Mouse (Mus musculus) hindbrain, embryonic 14.5 days (tissue): ENCODE results near the gene Galk2. TPM values are rescaled to one million over a fixed set of nuclear protein-coding genes. Genes with fewer than 3 reads are reported as not detected.
A peak's percentile ranks its signal among the peaks of the same experiment; 100 is the strongest.

Source experiments
- ATAC-seq: fragments of 200-750 bp; cut with Nextera tagmentation; 2 replicates; pipeline ENCODE4 v1.8.0; 2017; ENCODE audit warnings: moderate number of reproducible peaks, mild to moderate bottlenecking, moderate TSS enrichment, moderate library complexity; ENCODE audit not compliant: low FRiP score
- DNase-seq: peaks from one replicate; pipeline ENCODE4 v3.0.0-alpha.2; 2015; ENCODE audit warnings: low spot score
- H3K27ac ChIP-seq: fragments of 300-500 bp; sonication (generic); 2 replicates; pipeline ENCODE4 v1.5.1; 2014; ENCODE audit warnings: mild to moderate bottlenecking, moderate library complexity
- H3K27me3 ChIP-seq: fragments of 300-500 bp; sonication (generic); 2 replicates; pipeline ENCODE4 v1.6.1; 2014; ENCODE audit warnings: mild to moderate bottlenecking, low read length, mixed read lengths; ENCODE audit not compliant: control insufficient read depth, insufficient read depth
- H3K36me3 ChIP-seq: fragments of 300-500 bp; sonication (generic); replicated peaks from 2 replicates; pipeline ENCODE4 v1.6.1; 2014; ENCODE audit not compliant: control insufficient read depth, insufficient read depth
- H3K4me1 ChIP-seq: fragments of 300-500 bp; sonication (generic); replicated peaks from 2 replicates; pipeline ENCODE4 v1.6.1; 2014; ENCODE audit warnings: antibody characterized with exemption, low read length, mixed read lengths; ENCODE audit not compliant: control insufficient read depth, insufficient read depth
- H3K4me2 ChIP-seq: fragments of 300-500 bp; sonication (generic); replicated peaks from 2 replicates; pipeline ENCODE4 v1.6.1; 2014; ENCODE audit warnings: mild to moderate bottlenecking, moderate library complexity
- H3K4me3 ChIP-seq: fragments of 300-500 bp; sonication (generic); replicated peaks from 2 replicates; pipeline ENCODE4 v1.5.1; 2014; ENCODE audit warnings: mild to moderate bottlenecking, low read length
- H3K9ac ChIP-seq: fragments of 300-500 bp; sonication (generic); 2 replicates; pipeline ENCODE4 v1.6.1; 2014
- H3K9me3 ChIP-seq: fragments of 300-500 bp; sonication (generic); 2 replicates; pipeline ENCODE4 v1.6.1; 2016; ENCODE audit warnings: low read length; ENCODE audit not compliant: control insufficient read depth
- WGBS: fragments of 180-500 bp; shearing (Covaris S2); extraction: QIAGEN DNeasy Blood & Tissue Kit; methylation state at CpG from one replicate; pipeline ENCODE4 v1.1.7; 2014; 5-methylcytosine and 5-hydroxymethylcytosine counted together
- polyA plus RNA-seq: library from polyadenylated mRNA; unstranded; fragments of >200 nt; fragmentation: Nextera tagmentation; extraction: Ambion mirVana; gene quantifications from 2 replicates; pipeline ENCODE4 v1.2.1, GENCODE M21; 2014

Galk2 gene
- polyA plus RNA-seq, 1 experiment from 2014 or later: 32.0 TPM

DNA sequence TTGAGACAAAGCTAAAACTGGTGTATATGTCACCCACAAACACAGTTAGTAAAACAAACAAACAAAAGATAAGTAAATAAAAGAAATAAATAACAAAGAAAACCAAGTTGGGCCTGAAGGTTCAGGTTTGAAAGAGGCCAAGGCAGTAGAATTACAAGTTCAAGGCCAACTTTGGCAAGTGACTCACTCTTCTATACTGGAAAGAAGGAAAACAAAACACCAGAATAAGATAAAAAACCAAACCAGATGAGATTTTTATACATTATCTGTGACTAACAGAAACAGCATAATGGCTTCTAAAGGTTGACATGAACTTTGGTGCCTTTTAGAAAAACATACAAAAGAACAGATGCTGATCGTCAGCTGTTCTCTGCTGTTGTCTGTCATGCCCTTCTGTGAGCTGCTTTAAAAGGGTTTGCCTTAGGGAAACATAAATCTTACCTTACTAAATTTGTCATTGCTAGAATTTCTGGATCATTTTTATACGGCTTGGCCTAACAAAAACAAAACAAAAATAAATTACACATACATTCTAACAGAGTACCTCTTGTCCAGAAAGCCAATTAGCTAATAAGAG lies 20.1 kb upstream of the Galk2 start:
- no peak for ATAC-seq
- Histone ChIP-seq H3K27me3 (no peaks in the 10 kb centered on the region), H3K9me3 (no peaks in the 10 kb centered on the region), H3K4me2 (no peak overlapping the region), H3K36me3 (peaks cover 84% of the 10 kb centered on the region), H3K4me1 (no peaks in the 10 kb centered on the region), H3K4me3 (no peak overlapping the region), H3K27ac (no peak overlapping the region), H3K9ac (no peak overlapping the region)
- DNase-seq: no peak
- 59% methylated on average over 2 of the region's 2 CpGs for WGBS

- Histone ChIP-seq H3K4me2 (no peak overlapping the region), H3K27ac (no peak overlapping the region), H3K4me3 (no peak overlapping the region), H3K27me3 (no peaks in the 10 kb centered on the region), H3K9ac (no peak overlapping the region), H3K9me3 (no peaks in the 10 kb centered on the region), H3K4me1 (no peaks in the 10 kb centered on the region; the same call in 1 of the 2 replicates), H3K36me3 (peaks cover 28% of the 10 kb centered on the region)
- WGBS: 83% methylated on average over 2 of the region's 2 CpGs
- ATAC-seq: no peak
- DNase-seq: no peak
These were observed 7.7 kb upstream of the Galk2 start for GRCm38 (mm10) chr2:125851237-125851636.

GRCm38 (mm10) chr2:125857707-125858106 lies 1.2 kb upstream of the Galk2 start:
- ATAC-seq: no peak
- H3K27ac ChIP-seq: no peak overlapping the region

DNA sequence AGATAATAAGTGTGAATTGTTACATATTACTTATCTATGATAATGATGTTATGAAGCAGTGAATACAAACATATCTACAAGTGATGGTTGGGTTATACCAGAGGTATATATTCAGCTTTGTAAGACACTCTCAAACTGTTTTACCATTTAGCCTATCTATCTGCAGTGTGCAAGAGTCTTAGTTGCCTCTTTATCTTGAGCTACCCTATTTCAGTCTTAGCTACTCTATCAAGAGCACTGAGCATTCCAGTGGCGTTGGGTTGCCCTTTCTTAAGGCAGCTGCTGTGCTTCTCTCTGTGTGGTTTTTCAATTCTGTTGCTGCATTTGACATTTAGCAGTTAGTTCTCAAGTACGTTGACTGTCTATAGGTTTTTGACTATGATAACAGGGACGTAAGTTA lies 4.9 kb downstream of the Galk2 start:
- no peak overlapping the region for H3K4me2 ChIP-seq
- no peak for ATAC-seq

More at GRCm38 (mm10) chr2:125857707-125858106, 1.2 kb upstream of the Galk2 start:
- Histone ChIP-seq H3K9ac (peak overlapping the region; percentile 80), H3K4me1 (peaks cover 19% of the 10 kb centered on the region), H3K4me3 (peak overlapping the region; percentile 70), H3K4me2 (peak overlapping the region; percentile 57), H3K9me3 (no peaks in the 10 kb centered on the region), H3K27me3 (no peaks in the 10 kb centered on the region), H3K36me3 (no peaks in the 10 kb centered on the region)
- DNase-seq: no peak
- WGBS: 60% methylated on average over 3 of the region's 3 CpGs

DNA sequence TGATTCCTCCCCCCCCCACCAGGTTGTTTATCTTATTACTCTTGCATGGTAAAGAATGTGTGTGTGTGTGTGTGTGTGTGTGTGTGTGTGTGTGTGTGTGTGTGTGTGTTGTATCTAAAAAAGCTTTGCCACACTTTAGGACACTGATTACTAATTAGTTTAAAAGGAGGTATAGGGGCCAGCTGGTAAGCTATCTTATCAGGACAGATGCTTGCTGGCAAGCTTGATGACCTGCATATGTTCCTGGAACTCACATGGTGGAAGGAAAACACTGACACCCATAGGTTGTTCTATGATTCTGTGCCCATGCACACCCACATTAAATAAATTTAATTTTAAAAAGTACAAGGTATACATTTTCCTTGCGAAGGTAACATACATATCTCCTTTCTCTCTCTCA lies 5.6 kb downstream of the Galk2 start:
- no peak overlapping the region for H3K4me2 ChIP-seq
- WGBS: 88% methylated on average over 1 of the region's 1 CpGs

More for the DNA sequence above, 4.9 kb downstream of the Galk2 start:
- WGBS: 84% methylated on average over 3 of the region's 3 CpGs
- no peak overlapping the region for H3K9ac ChIP-seq
- DNase-seq: no peak
- H3K4me1 ChIP-seq: peaks cover 17% of the 10 kb centered on the region
- H3K36me3 ChIP-seq: no peaks in the 10 kb centered on the region
- H3K27ac ChIP-seq: no peak overlapping the region
- no peaks in the 10 kb centered on the region for H3K9me3 ChIP-seq
- H3K27me3 ChIP-seq: no peaks in the 10 kb centered on the region
- H3K4me3 ChIP-seq: no peak overlapping the region

GRCm38 (mm10) chr2:125865585-125865984 lies 6.7 kb downstream of the Galk2 start:
- H3K36me3 ChIP-seq: no peaks in the 10 kb centered on the region
- peak overlapping the region; percentile 72; the same call in 1 of the 2 replicates for H3K9ac ChIP-seq
- H3K9me3 ChIP-seq: no peaks in the 10 kb centered on the region
- H3K4me2 ChIP-seq: peak overlapping the region; percentile 67
- ATAC-seq (no peak), DNase-seq (no peak)
- peak overlapping the region; percentile 9; the same call in 1 of the 2 replicates for H3K27ac ChIP-seq
- H3K4me1 ChIP-seq: peaks cover 11% of the 10 kb centered on the region
- peak overlapping the region; percentile 46 for H3K4me3 ChIP-seq
- H3K27me3 ChIP-seq: no peaks in the 10 kb centered on the region

More for the DNA sequence above, 5.6 kb downstream of the Galk2 start:
- H3K27ac ChIP-seq: no peak overlapping the region
- ATAC-seq (no peak), DNase-seq (no peak)
- no peaks in the 10 kb centered on the region for H3K27me3 ChIP-seq
- H3K4me1 ChIP-seq: peaks cover 13% of the 10 kb centered on the region
- no peaks in the 10 kb centered on the region for H3K9me3 ChIP-seq
- H3K9ac ChIP-seq: no peak overlapping the region
- H3K4me3 ChIP-seq: no peak overlapping the region
- no peaks in the 10 kb centered on the region for H3K36me3 ChIP-seq

GRCm38 (mm10) chr2:125866058-125866740 lies 7.3 kb downstream of the Galk2 start:
- DNase-seq: peak; percentile 29
- no peaks in the 10 kb centered on the region for H3K9me3 ChIP-seq
- ATAC-seq: peak; percentile 81
- peak overlapping the region; percentile 67 for H3K4me2 ChIP-seq
- H3K9ac ChIP-seq: peak overlapping the region; percentile 72
- H3K27me3 ChIP-seq: no peaks in the 10 kb centered on the region
- H3K27ac ChIP-seq: peak overlapping the region; percentile 9; the same call in 1 of the 2 replicates
- no peaks in the 10 kb centered on the region for H3K36me3 ChIP-seq
- peaks cover 11% of the 10 kb centered on the region for H3K4me1 ChIP-seq
- peak overlapping the region; percentile 46 for H3K4me3 ChIP-seq
- WGBS: 8% methylated on average over 23 of the region's 23 CpGs

GRCm38 (mm10) chr2:125868301-125868700 lies 9.4 kb downstream of the Galk2 start:
- H3K4me1 ChIP-seq: peaks cover 11% of the 10 kb centered on the region
- no peaks in the 10 kb centered on the region for H3K36me3 ChIP-seq
- H3K4me3 ChIP-seq: no peak overlapping the region
- no peak for ATAC-seq
- H3K27me3 ChIP-seq: no peaks in the 10 kb centered on the region
- H3K9me3 ChIP-seq: no peaks in the 10 kb centered on the region
- H3K27ac ChIP-seq: no peak overlapping the region
- no peak overlapping the region for H3K4me2 ChIP-seq
- 84% methylated on average over 3 of the region's 3 CpGs for WGBS
- DNase-seq: no peak
- H3K9ac ChIP-seq: no peak overlapping the region

- WGBS: 85% methylated on average over 3 of the region's 3 CpGs
- no peak for DNase-seq
- Histone ChIP-seq H3K9ac (no peak overlapping the region), H3K27me3 (no peaks in the 10 kb centered on the region), H3K9me3 (no peaks in the 10 kb centered on the region), H3K4me3 (no peak overlapping the region), H3K36me3 (no peaks in the 10 kb centered on the region), H3K4me2 (no peak overlapping the region), H3K4me1 (peaks cover 11% of the 10 kb centered on the region), H3K27ac (no peak overlapping the region)
- ATAC-seq: no peak
These were observed 11.2 kb downstream of the Galk2 start for GRCm38 (mm10) chr2:125870159-125870558.
